Mouse (Mus musculus): ENCODE results near the gene Filip1l.

Filip1l gene

GRCm38 (mm10) chr16:57536511-57536910 is 183.6 kb downstream of the Filip1l start:
- no peak for DNase-seq

- DNase-seq: no peak
Observed at GRCm38 (mm10) chr16:57543243-57543642, 190.3 kb downstream of the Filip1l start.

GRCm38 (mm10) chr16:57544441-57544840 is 191.5 kb downstream of the Filip1l start:
- no peak for DNase-seq

GRCm38 (mm10) chr16:57546355-57546754 is 193.5 kb downstream of the Filip1l start:
- no peak for DNase-seq

GRCm38 (mm10) chr16:57548608-57549007 is 195.7 kb downstream of the Filip1l start:
- no peak for DNase-seq

- peak; percentile 76 for DNase-seq
Observed at GRCm38 (mm10) chr16:57549061-57550037, 196.5 kb downstream of the Filip1l start.

- no peak for DNase-seq
Observed at GRCm38 (mm10) chr16:57550088-57550487, 197.2 kb downstream of the Filip1l start.

- no peak for DNase-seq
Observed at GRCm38 (mm10) chr16:57550817-57551216, 197.9 kb downstream of the Filip1l start.

GRCm38 (mm10) chr16:57551617-57552016 is 198.7 kb downstream of the Filip1l start:
- no peak for DNase-seq

GRCm38 (mm10) chr16:57552709-57553108 is 199.8 kb downstream of the Filip1l start:
- no peak for DNase-seq

GRCm38 (mm10) chr16:57553235-57553634 is 200.3 kb downstream of the Filip1l start:
- no peak for DNase-seq

- no peak for DNase-seq
Observed at GRCm38 (mm10) chr16:57554886-57555400, 202.1 kb downstream of the Filip1l start.

GRCm38 (mm10) chr16:57555667-57556066 is 202.8 kb downstream of the Filip1l start:
- no peak for DNase-seq

GRCm38 (mm10) chr16:57556244-57556643 is 203.4 kb downstream of the Filip1l start:
- DNase-seq: no peak

GRCm38 (mm10) chr16:57558258-57558657 is 205.4 kb downstream of the Filip1l start:
- DNase-seq: no peak

- DNase-seq: no peak
Observed at GRCm38 (mm10) chr16:57560185-57560584, 207.3 kb downstream of the Filip1l start.

- DNase-seq: no peak
Observed at GRCm38 (mm10) chr16:57563453-57563852, 210.6 kb downstream of the Filip1l start.

- no peak for DNase-seq
Observed at GRCm38 (mm10) chr16:57564807-57565206, 211.9 kb downstream of the Filip1l start.

GRCm38 (mm10) chr16:57566215-57566614 is 213.3 kb downstream of the Filip1l start:
- DNase-seq: no peak

GRCm38 (mm10) chr16:57568648-57569404 is 215.9 kb downstream of the Filip1l start:
- no peak for DNase-seq

GRCm38 (mm10) chr16:57570789-57571311 is 218.0 kb downstream of the Filip1l start:
- no peak for DNase-seq

GRCm38 (mm10) chr16:57573831-57574230 is 220.9 kb downstream of the Filip1l start:
- DNase-seq: no peak

- no peak for DNase-seq
Observed at GRCm38 (mm10) chr16:57575764-57576388, 223.0 kb downstream of the Filip1l start.

Measured in thymus, postnatal 25 days (tissue).